Mouse (Mus musculus) adrenal gland, postnatal 36 days (tissue): ENCODE data around the gene Srsf3. TPM values are rescaled to one million over a fixed set of nuclear protein-coding genes. Genes with fewer than 3 reads are reported as not detected.
A peak's percentile ranks its signal among the peaks of the same experiment; 100 is the strongest.

Experiments
- DNase-seq, 2 experiments: peaks; one replicate each; pipeline ENCODE4 v3.0.0; 2021; ENCODE audit warnings: mixed read lengths in 1 of 2
- total RNA-seq, 2 experiments: library from RNA; stranded (reverse); gene quantifications; 2 replicates each; pipeline ENCODE4 v1.2.3; 2021

Srsf3 gene
- total RNA-seq, 2 experiments from 2014 or later, result 147 to 148 TPM

DNA sequence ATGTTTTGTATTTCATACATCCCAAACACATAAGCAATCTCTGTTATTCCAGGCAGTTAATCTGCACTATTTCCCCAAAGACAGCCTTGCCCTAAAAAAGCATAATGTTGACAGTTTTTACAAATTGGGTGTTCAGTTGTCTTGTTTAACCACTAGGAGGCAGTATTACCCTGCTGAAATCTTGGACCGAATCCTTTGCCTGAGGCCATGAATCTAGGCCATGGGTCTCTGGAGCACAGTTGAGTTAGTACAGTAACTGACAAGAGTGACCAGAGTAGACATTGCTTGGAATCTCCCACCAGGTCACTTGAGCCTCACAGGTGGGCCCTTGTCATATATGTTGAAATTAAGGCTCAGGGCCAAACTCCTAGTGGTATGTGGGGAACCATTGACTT lies 12.5 kb downstream of the Srsf3 start:
- no peak for DNase-seq

DNA sequence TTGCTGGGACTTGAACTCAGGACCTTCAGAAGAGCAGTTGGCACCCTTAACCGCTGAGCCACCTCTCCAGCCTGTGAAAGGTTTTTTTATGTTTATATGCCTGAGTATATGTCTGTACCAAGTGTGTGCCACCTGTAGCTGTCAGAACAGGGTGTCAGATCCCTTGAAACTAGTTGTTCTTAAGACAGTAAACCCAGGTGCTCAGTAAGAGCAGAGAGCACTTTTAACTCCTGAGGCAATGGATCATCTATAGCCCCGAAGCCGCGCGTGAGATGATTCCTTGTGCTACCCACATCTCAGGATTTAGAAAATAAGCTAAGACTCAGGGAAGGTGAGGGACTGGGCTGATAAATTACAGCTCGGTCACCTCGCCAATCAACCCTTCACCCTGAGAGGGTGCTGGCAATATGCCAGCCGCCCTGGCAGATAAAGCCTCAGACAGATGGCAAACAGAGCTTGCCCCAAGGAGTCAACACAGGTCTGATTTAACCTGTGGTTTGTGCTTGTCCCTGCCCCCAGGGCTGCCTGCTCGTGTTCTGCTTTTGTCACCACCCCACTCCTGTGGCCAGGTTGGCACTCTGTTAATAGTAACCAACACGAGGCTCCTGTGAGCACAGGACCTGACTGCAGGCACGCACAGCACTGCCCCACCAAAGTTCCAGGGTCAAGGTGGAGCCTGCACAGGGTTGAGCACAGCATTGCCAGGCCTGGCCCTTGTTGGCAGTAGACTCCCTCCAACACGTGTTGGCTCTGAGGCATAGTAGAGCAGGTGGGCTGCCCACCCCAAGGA lies 13.5 kb downstream of the Srsf3 start:
- peak; percentile 46 to 56 for DNase-seq

- DNase-seq, result no peak
Observed at GRCm38 (mm10) chr17:29046863-29047262, 14.4 kb downstream of the Srsf3 start.

DNA sequence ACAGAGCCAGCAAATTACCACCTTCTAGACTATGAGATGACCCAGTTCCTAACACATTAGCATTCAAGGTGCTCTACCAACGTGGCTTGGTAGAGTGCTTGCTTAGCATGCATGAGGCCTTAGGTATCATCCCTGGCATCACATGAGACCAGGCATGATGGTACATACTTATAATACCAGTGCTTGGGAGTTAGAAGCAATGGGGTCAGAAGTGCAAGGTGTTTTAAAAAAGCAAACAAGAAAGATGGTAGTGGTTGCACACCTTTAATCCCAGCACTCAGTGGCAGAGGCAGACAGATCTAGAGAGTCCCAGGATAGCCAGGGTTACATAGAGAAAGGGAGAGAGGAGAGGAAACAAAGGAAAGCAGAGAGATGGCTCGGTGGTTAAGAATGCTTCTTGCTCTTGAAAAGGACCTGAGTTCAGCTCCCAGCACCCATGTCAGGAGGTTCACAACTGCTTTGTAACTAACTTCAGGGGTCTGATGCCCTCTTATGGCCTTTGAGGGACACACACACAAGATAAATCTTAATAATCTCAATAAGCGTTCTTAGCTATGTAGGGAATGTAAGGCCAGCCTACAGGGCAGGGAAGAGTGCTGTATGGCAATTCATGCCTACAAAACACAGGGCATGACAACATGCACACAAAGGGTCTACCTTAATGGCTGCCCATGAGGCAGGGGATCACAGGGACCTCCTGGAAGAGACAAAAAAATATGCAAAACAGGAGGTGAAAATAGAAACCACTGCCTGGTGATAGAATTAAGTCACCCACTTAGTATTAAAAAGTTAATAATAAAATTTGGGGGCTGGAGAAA lies 15.5 kb downstream of the Srsf3 start:
- DNase-seq, result no peak

DNA sequence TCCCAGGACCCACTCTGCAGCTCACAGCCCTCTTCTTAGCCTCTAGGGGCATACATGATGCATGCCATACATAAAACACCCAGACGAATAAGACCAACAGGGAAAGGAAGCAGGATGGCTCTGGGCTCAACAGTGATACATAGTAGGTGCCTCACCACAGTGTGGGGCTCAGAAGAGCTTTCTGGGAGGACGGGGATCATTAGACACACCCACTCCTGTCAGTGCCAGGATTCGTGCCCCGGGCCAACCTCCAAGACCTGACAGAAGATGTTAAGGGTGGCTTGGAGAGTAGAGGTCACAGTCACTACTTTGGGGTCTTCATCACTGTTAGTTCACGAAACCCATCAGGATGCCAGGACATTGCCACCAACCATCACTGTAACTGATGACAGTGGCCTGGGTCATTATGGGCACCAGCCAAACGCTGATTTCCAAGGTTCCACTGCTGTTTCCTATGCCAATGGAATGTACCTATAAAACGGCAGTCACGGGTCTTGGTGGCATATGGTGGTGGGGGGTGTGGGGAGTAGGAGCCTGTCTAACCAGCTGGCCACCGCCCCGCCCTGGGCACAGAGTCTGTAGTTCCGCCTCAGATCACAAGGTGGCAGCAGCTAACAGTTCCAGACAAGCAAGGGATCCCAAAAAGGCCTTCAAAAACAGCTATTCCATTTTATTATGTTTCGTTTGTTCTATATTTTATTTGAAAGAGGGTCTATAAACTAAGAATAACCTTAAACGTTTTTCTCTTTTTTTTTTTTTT lies 16.5 kb downstream of the Srsf3 start:
- peak; percentile 82 to 85 for DNase-seq

- DNase-seq, result no peak
Observed at GRCm38 (mm10) chr17:29049508-29049889, 17.1 kb downstream of the Srsf3 start.

DNA sequence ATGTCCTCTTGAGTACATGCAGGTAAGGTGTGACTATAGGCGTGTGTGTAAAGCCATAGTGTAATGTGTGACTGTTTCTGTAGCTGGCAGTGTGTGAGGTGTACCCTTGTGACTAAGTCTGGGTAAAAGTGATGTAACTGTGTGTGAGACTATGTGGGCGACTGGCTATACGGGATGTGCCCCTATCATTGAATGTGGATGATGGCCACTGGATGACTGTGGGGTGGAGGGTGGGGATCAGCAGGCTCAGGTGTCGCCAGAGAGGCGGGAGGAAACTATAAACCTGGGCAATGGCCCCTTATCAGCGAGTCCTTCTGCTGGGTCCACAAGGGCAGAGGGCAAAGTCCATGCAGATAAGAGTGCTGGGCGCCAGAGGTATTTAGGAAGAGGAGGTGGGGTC lies 17.5 kb downstream of the Srsf3 start:
- DNase-seq, result no peak

DNA sequence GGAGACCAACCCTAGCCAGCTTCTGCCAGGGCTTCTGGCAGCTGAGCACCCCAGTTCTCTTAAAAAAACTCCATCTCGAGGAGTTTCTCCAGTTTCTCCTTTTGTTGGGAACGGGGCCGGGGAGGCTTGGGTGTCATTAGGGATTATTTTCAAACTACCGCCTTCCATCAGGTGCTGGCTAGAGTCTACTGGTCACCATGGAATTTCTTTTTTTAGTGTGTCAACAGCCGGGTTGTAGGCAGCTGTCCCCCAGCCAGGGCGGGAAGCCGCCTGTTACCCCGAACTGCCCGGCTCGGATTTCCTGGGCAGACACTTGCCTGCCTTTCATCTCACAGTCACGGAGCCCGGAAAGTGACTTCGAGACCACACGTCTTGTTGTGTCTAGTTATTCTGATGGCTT lies 18.4 kb downstream of the Srsf3 start:
- DNase-seq, result no peak

DNA sequence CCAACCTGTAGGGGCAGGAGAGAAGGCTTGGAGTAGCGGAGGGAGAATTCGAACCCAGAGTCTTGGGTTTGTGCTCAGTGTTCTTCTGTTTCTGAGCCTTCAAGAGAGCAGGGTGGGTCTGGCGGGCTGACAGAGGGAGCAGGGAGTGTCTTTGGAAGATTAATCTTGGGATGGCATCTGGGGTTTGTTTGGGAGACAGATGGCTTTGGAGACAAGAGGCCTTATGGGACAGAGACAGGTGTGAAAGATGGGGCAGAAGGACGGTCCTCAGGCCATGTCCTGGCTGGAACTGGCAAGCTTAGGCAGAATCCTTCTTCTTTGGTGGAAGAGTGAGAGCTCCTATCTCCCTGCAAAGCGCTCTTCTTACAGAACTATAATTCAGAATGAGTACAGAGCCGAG lies 20.6 kb downstream of the Srsf3 start:
- no peak for DNase-seq

DNA sequence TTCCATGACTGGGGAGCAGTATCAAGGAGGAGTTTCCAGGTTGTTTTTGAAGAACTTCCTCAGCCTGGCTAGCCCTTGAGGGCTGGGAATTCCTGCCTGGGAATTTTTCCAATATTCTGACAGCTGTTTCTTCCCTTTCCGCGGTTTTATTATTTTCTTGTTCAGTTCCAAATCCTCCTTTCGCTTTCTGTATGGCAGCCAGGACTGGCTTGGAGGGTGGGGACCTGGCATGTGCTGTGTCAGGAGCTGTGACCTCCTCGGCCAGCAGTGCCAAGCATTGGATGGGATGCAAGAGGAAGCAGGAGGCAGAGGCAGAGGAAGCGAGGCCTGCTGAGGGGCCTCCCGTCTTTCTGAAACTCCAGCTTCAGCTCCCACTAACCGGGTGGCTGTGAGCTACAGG lies 21.4 kb downstream of the Srsf3 start:
- peak; percentile 58 to 63 for DNase-seq

DNA sequence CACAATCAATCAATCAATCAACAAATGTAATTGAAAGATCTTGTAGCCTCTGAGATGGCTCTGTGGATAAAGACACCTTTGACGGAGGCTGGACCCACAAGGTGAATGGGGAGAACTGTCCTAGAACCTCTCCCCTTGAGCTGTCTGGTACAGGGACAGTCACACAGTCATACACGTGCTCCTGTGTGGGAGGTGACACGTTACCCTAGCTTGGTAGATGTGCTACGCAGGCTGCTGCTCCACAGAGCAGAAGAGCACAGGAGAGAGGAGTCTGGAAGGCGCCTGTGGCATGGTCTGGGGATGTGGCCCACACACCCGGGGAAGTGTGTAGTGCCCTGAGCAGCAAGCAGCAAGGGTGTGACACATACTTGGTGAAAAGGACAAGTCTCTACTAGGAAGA lies 22.0 kb downstream of the Srsf3 start:
- DNase-seq, result no peak

- DNase-seq, result no peak
Observed at GRCm38 (mm10) chr17:29055586-29055985, 23.2 kb downstream of the Srsf3 start.

DNA sequence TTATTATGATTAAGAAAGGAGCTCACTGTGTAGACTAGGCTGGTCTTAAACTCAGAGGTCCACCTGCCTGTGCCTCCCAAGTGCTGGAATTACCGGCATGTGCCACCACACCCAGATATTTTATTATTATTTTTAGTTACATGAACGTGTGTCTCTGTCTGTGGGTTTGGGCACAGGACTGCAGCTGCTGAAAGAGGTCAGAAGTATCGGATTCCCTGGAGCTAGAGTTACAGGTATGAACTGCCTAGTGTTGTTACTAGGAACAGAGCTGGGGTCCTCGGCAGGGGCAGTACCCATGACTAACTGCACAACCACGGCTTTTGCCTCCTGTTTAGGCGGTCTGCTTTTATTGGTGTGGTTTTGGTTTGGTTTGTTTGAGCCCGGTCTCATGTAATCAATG lies 23.8 kb downstream of the Srsf3 start:
- DNase-seq, result no peak

GRCm38 (mm10) chr17:29056699-29057151 lies 24.3 kb downstream of the Srsf3 start:
- peak in 1 of 2 experiments; percentile 21 for DNase-seq

GRCm38 (mm10) chr17:29057361-29057890 lies 25.0 kb downstream of the Srsf3 start:
- DNase-seq, result no peak

- DNase-seq, result peak; percentile 55 to 66
Observed at GRCm38 (mm10) chr17:29057961-29058360, 25.5 kb downstream of the Srsf3 start.

DNA sequence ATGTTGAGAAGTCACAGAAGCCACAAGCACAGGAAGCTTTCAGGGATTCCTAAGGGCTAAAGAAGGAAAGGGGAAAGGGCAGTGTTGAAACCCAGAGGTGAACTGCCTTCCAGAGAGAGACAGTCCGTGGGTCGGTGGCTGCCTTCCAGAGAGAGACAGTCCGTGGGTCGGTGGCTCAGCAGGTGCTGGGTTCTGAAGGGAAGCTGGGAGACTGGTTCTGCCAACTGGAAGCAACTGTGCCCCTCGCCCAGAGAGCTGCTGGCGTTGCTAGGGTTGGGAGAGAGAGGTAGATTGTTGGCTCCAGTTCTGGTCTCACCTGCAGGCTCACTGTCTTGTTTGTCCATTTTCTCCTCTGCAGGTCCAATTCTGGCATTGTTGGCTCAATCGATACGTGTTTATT lies 26.1 kb downstream of the Srsf3 start:
- DNase-seq, result no peak

GRCm38 (mm10) chr17:29059581-29059980 lies 27.2 kb downstream of the Srsf3 start:
- DNase-seq, result no peak

DNA sequence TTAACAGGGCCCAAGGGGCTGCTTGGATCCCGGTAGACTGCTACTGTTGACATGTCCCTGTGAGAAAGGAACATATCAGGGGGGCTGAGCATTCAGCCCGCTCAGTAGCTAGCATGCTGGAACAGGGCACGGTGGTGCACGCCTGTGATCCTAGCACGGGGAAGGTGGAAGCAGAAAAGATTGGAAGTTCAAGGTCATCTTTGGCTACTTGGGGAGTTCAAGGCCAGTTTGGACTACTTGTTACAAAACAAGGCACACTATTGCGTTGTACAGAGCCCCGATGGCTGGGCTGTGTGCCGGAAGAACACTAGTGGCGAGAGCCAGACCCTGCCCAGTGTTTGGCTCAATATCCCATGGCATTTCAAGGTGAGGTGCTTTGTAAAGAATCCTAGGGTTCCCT lies 28.5 kb downstream of the Srsf3 start:
- DNase-seq, result peak; percentile 22 to 26

DNA sequence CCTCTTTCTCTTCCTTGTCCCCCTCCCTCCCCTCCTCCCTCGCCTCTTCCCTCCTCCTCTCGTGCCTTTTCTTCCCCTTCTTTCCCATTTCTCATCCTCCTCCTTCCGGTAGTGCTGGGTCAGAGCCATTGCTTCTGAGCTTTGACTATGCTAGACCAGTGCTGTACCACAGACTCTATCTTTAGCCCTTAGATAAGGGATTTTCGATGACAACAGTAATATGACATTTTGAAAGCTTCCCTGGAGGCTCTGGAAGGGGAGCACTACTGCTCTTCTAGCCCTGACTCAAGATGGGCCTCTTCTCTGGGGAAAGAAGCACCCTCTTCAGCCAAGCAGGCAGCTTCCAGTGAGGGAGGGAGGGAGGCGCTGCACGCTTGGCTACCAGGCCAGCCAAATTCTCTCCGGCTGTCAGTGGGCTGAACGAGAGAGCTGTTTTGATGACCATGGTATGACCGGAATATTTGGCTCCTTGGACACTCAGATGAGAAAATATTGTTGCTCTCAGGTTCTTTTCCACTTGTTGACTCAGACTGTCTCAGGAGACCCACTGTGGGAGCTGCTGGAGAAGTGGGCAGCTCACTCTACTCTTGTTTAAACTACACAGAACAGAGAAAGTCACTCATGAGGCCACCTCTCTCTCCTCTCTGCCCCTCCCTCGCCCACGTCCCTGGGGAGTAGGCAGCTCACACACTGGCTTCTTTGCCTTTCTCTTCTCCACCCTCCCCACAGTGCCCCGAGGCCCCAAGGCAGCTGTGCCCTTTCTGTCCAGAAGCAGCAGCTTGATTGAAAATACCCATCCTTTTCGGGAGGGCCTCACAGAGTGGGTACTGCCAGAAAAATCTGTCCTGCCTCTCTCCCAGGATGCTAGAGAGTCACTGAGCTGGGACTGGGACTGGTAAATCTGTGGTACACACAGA lies 29.9 kb downstream of the Srsf3 start:
- DNase-seq, result no peak
